Comparison of ENCODE assay signal across 8 mouse cellular contexts in the genomic region with DNA sequence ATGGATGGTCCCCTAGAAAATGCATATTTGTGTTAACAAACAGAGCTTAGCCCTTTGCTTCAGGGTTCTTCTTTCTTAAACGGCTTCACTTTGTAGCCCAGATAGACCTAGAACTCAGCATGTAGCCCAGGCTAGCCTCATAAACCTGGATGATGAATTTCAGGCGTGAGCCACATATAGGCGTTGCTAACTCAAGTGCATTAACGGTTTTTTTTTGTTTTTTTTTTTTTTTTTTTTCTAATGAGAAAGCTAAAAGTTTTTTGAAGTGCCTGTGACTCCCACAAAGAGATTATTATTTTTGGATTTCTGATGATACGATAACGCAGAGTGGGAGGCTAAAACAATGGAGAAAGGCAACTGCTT. TPM values are rescaled to one million over a fixed set of nuclear protein-coding genes. Genes with fewer than 3 reads are reported as not detected.
A peak's percentile ranks its signal among the peaks of the same experiment; 100 is the strongest.
DNase-seq lines count a peak whose midpoint lies in the region; ATAC-seq and TF ChIP-seq lines count a peak whose summit lies in the region.

No protein-coding gene starts in this region.

- H3K27me3 ChIP-seq in heart, embryonic 14.5 days (ENCODE audit: control insufficient read depth, insufficient read depth, low read length), result no peaks in the 10 kb centered on the region
- H3K27me3 ChIP-seq in hindbrain, embryonic 14.5 days (ENCODE audit: control insufficient read depth, insufficient read depth, low read length), result no peaks in the 10 kb centered on the region
- H3K27me3 ChIP-seq in midbrain, embryonic 12.5 days, result no peaks in the 10 kb centered on the region; the same call in 1 of the 2 replicates

- intact Hi-C loops in heart, postnatal 14 days (cut with DNase I), result loop anchor here (5.0 kb wide), 1 partner anchor 101 kb away; a partner anchor contains a TSS

- TF ChIP-seq CTCF in bone marrow, adult 2 months (IDR thresholded peaks at IDR 0.05; ENCODE audit: control insufficient read depth, insufficient read depth, low read length), result no peak

- peak overlapping the region; percentile 83 for H3K4me2 ChIP-seq in heart, embryonic 14.5 days (ENCODE audit: low read length)
- H3K4me2 ChIP-seq in hindbrain, embryonic 14.5 days (replicated peaks), result peak overlapping the region; percentile 87; the same call in 1 of the 2 replicates
- 0 out of 2 replicates have a peak overlapping the region, but pooled peaks have one; percentile 15 for H3K4me2 ChIP-seq in midbrain, embryonic 12.5 days (replicated peaks)

- DNase-seq in heart, postnatal 14 days, result no peak
- DNase-seq in hindbrain, embryonic 14.5 days (ENCODE audit: low spot score), result no peak
- DNase-seq in adrenal gland, postnatal 10 days, result no peak
- DNase-seq in spleen, postnatal 36 days (ENCODE audit: low spot score in 2 of 2), result no peak

- H3K4me1 ChIP-seq in heart, embryonic 14.5 days (ENCODE audit: control insufficient read depth in 2 of 2, insufficient read depth in 2 of 2, low read length in 2 of 2), result peaks cover 3 to 17% of the 10 kb centered on the region in 2 experiments; a peak in 2 of 4 replicates
- peaks cover 5% of the 10 kb centered on the region for H3K4me1 ChIP-seq in bone marrow, adult 2 months (ENCODE audit: control insufficient read depth, insufficient read depth, low read length)
- H3K4me1 ChIP-seq in hindbrain, embryonic 14.5 days (replicated peaks; ENCODE audit: control insufficient read depth, insufficient read depth, low read length), result peaks cover 17% of the 10 kb centered on the region
- peaks cover 16% of the 10 kb centered on the region for H3K4me1 ChIP-seq in midbrain, embryonic 12.5 days

- no peaks in the 10 kb centered on the region for H3K9me3 ChIP-seq in heart, embryonic 14.5 days (ENCODE audit: control insufficient read depth, low read length)
- H3K9me3 ChIP-seq in hindbrain, embryonic 14.5 days (ENCODE audit: control insufficient read depth, low read length), result no peaks in the 10 kb centered on the region
- H3K9me3 ChIP-seq in midbrain, embryonic 12.5 days, result no peaks in the 10 kb centered on the region

- H3K4me3 ChIP-seq in heart, embryonic 14.5 days (ENCODE audit: control insufficient read depth in 1 of 2, insufficient read depth in 1 of 2, low read depth in 1 of 2, low read length in 2 of 2), result peak overlapping the region in 1 of 2 experiments; percentile 99; a peak in 2 of 4 replicates
- H3K4me3 ChIP-seq in bone marrow, adult 2 months (replicated peaks; ENCODE audit: control insufficient read depth, low read depth, low read length), result peak overlapping the region; percentile 6
- H3K4me3 ChIP-seq in hindbrain, embryonic 14.5 days (replicated peaks; ENCODE audit: low read length), result peak overlapping the region; percentile 99; the same call in 1 of the 2 replicates
- H3K4me3 ChIP-seq in midbrain, embryonic 12.5 days, result peak overlapping the region; percentile 97

- H3K9ac ChIP-seq in heart, embryonic 14.5 days (ENCODE audit: low read length), result no peak overlapping the region
- H3K9ac ChIP-seq in hindbrain, embryonic 14.5 days, result no peak overlapping the region
- no peak overlapping the region for H3K9ac ChIP-seq in midbrain, embryonic 12.5 days (replicated peaks)

- no peak for ATAC-seq in heart, embryonic 14.5 days (ENCODE audit: insufficient number of reproducible peaks, insufficient read depth, low FRiP score, low read depth)
- ATAC-seq in hindbrain, embryonic 14.5 days (ENCODE audit: low FRiP score), result no peak
- ATAC-seq in midbrain, embryonic 12.5 days (ENCODE audit: low FRiP score, low read depth), result no peak
- ATAC-seq in inflammation-experienced regulatory T-cells, adult 6 months, result no peak

- H3K36me3 ChIP-seq in heart, embryonic 14.5 days (ENCODE audit: control insufficient read depth, insufficient read depth, low read length), result no peaks in the 10 kb centered on the region
- H3K36me3 ChIP-seq in hindbrain, embryonic 14.5 days (replicated peaks; ENCODE audit: control insufficient read depth, insufficient read depth), result no peaks in the 10 kb centered on the region
- H3K36me3 ChIP-seq in midbrain, embryonic 12.5 days, result no peaks in the 10 kb centered on the region

- 50% methylated on average over 6 of the region's 6 CpGs for WGBS in heart, embryonic 14.5 days
- 32% methylated on average over 6 of the region's 6 CpGs for WGBS in bone marrow, adult 2 months
- WGBS in hindbrain, embryonic 14.5 days, result 57% methylated on average over 6 of the region's 6 CpGs
- 59% methylated on average over 6 of the region's 6 CpGs for WGBS in midbrain, embryonic 12.5 days

- no peak overlapping the region for H3K27ac ChIP-seq in heart, embryonic 14.5 days (replicated peaks in 1 of 2; ENCODE audit: control insufficient read depth in 1 of 2, insufficient read depth in 1 of 2, low read depth in 2 of 2, low read length in 2 of 2)
- H3K27ac ChIP-seq in bone marrow, adult 2 months (ENCODE audit: control insufficient read depth, insufficient read depth, low read depth, low read length, poor library complexity), result no peak overlapping the region
- H3K27ac ChIP-seq in hindbrain, embryonic 14.5 days, result peak overlapping the region; percentile 34; the same call in 1 of the 2 replicates
- H3K27ac ChIP-seq in midbrain, embryonic 12.5 days (replicated peaks), result no peak overlapping the region

- no peak for TF ChIP-seq POLR2A in bone marrow, adult 2 months (IDR thresholded peaks at IDR 0.05; ENCODE audit: borderline replicate concordance, control insufficient read depth, low read depth, low read length)

RNA-seq across cellular contexts. Expression of a gene that starts 0.4 kb away (rescaled TPM):
- 38.5 and 41.9 TPM in 2 replicates for polyA plus RNA-seq in heart, embryonic 14.5 days (2014; fragmentation: Nextera tagmentation; extraction: Ambion mirVana)
- 10 to 100 TPM; 23.6 to 24.8 TPM for total RNA-seq in heart, postnatal 14 days (2021)
- polyA plus RNA-seq in bone marrow, adult 2 months (2011; ENCODE audit: insufficient read depth, insufficient read length, low replicate concordance, missing spikeins), result 20.7 and 23.2 TPM in 2 replicates
- polyA plus RNA-seq in hindbrain, embryonic 14.5 days (2014; fragmentation: Nextera tagmentation; extraction: Ambion mirVana), result 41.8 and 44.5 TPM in 2 replicates
- 40.9 and 43.2 TPM in 2 replicates for polyA plus RNA-seq in midbrain, embryonic 12.5 days (2016; fragmentation: Nextera tagmentation; extraction: Ambion mirVana)
- total RNA-seq in adrenal gland, postnatal 10 days (2021), result 10 to 100 TPM; 47.4 to 47.5 TPM
- polyA plus RNA-seq in inflammation-experienced regulatory T-cells, adult 6 months (2017; shearing (Covaris generic)), result 10 to 100 TPM; 11.5 to 15.0 (median 12.7) TPM

RNA-seq across cellular contexts. Expression of a gene that starts 47.3 kb away (rescaled TPM):
- 188 and 214 TPM in 2 replicates for polyA plus RNA-seq in heart, embryonic 14.5 days (2014; fragmentation: Nextera tagmentation; extraction: Ambion mirVana)
- 10 to 100 TPM in 1 of 2 experiments, 1 to 10 TPM in 1; 4.7 to 13.4 TPM for total RNA-seq in heart, postnatal 14 days (2021)
- 62.2 and 75.7 TPM in 2 replicates for polyA plus RNA-seq in bone marrow, adult 2 months (2011; ENCODE audit: insufficient read depth, insufficient read length, low replicate concordance, missing spikeins)
- 40.7 and 51.4 TPM in 2 replicates for polyA plus RNA-seq in hindbrain, embryonic 14.5 days (2014; fragmentation: Nextera tagmentation; extraction: Ambion mirVana)
- 278 and 279 TPM in 2 replicates for polyA plus RNA-seq in midbrain, embryonic 12.5 days (2016; fragmentation: Nextera tagmentation; extraction: Ambion mirVana)
- 10 to 100 TPM; 25.6 to 35.0 TPM for total RNA-seq in adrenal gland, postnatal 10 days (2021)
- polyA plus RNA-seq in inflammation-experienced regulatory T-cells, adult 6 months (2017; shearing (Covaris generic)), result 100 to 1,000 TPM in 1 of 3 experiments, 10 to 100 TPM in 2; 10.2 to 168 (median 20.0) TPM

RNA-seq across cellular contexts. Expression of a gene that starts 57.9 kb away (rescaled TPM):
- polyA plus RNA-seq in heart, embryonic 14.5 days (2014; fragmentation: Nextera tagmentation; extraction: Ambion mirVana), result 18.0 and 18.1 TPM in 2 replicates
- under 1 TPM; 0.36 to 0.80 TPM for total RNA-seq in heart, postnatal 14 days (2021)
- 50.0 and 67.5 TPM in 2 replicates for polyA plus RNA-seq in bone marrow, adult 2 months (2011; ENCODE audit: insufficient read depth, insufficient read length, low replicate concordance, missing spikeins)
- polyA plus RNA-seq in hindbrain, embryonic 14.5 days (2014; fragmentation: Nextera tagmentation; extraction: Ambion mirVana), result 6.7 and 6.9 TPM in 2 replicates
- 34.0 and 35.0 TPM in 2 replicates for polyA plus RNA-seq in midbrain, embryonic 12.5 days (2016; fragmentation: Nextera tagmentation; extraction: Ambion mirVana)
- total RNA-seq in adrenal gland, postnatal 10 days (2021), result 1 to 10 TPM; 4.5 to 6.2 TPM
- 10 to 100 TPM in 1 of 3 experiments, 1 to 10 TPM in 2; 3.2 to 16.6 (median 3.2) TPM for polyA plus RNA-seq in inflammation-experienced regulatory T-cells, adult 6 months (2017; shearing (Covaris generic))

Comparison
In these comparisons a context has a peak if more than half of its experiments do, and no peak if none do; other contexts are left out.
1. H3K4me2 ChIP-seq: peak in every context shown above with its lines; median percentile 87 in hindbrain, embryonic 14.5 days; 83 in heart, embryonic 14.5 days; 15 in midbrain, embryonic 12.5 days.